Mouse (Mus musculus): ENCODE data around the gene AL732309.1. TPM values are rescaled to one million over a fixed set of nuclear protein-coding genes. Genes with fewer than 3 reads are reported as not detected.

AL732309.1 gene
- 4.4 and 6.0 TPM in 2 replicates for polyA plus RNA-seq (2015; fragmentation: Nextera tagmentation; extraction: Ambion mirVana)

DNA sequence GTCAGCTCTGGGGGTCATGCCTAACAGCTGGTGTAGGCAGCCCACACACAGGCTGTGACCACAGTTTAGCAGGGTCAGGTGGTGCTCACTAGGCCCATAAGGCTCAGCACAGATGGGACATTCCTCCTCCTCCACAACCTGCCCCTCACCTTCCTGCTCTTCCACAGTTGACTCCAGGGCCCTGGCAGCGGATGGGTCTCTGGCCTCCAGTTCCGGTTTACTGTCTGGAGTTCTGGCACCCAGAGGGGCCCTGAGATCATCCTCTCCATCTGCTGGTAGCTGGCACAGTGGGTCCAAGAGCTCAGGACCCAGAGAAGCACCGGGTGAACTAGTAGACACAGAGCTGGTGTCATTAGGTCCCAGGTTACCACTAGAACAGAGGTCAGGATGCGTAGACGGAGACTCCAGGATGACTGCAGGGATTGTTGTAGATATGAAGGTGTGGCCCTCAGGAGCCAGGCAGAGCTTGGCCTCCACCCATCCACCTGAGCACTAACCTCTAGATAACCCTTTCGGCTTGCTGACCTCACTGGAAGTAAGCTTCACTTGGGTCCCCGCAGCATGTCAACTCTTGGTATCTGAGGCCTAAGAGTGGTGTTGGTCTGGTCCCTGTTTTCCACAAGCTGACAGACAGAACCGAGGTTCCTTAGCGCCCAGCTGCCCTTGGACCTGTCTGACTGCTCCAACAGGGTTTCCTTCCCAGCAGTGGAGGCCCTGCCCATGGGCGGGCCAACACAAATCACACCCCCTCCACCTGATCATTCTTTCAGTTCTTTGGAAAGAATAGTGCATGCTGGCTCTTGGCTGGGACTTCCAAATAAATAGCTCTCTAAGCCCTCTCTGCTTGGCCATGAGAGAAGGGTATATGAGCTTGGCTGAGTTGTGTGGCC lies at the start of gene AL732309.1:
TSS of gene AL732309.1 (minus strand) at position 681 of the 890 bp plus-strand sequence.
- Histone ChIP-seq H3K4me2 (replicated peaks) (no peak within 1 kb of the TSS), H3K4me3 (no peak within 1 kb of the TSS), H3K36me3 (peaks cover 61% of the 10 kb centered on the region), H3K27ac (no peak within 1 kb of the TSS), H3K27me3 (peaks cover 31% of the 10 kb centered on the region), H3K9ac (no peak within 1 kb of the TSS), H3K9me3 (no peaks in the 10 kb centered on the region), H3K4me1 (peaks cover 13% of the 10 kb centered on the region)
- no peak for ATAC-seq (ENCODE audit: low FRiP score, low read depth)
- WGBS: 89% methylated on average over 10 of the region's 10 CpGs

DNA sequence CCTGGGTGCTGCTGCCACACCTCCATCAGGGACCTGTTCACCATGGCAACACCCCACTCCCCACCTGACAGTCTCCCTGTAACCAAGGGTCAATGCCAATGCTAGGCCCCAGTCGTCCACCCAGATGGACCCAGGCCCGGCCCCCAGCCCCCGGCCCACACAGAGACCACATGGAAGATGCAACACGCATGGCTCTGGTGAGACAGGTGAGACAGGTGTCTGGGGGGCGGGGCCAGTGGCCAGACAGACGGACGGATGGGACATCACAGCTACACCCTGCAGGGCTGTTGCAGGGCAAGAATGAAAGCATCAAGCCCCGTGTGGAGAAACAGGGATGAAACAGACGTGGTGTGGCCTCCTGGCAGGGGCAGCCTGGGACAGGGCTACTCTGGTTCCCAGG lies 47.0 kb upstream of the AL732309.1 start:
- Histone ChIP-seq H3K4me1 (peaks cover 24% of the 10 kb centered on the region), H3K4me2 (replicated peaks) (no peak overlapping the region), H3K9ac (no peak overlapping the region), H3K36me3 (no peaks in the 10 kb centered on the region), H3K27me3 (peaks cover 95% of the 10 kb centered on the region), H3K27ac (no peak overlapping the region), H3K4me3 (no peak overlapping the region), H3K9me3 (no peaks in the 10 kb centered on the region)
- ATAC-seq (ENCODE audit: low FRiP score, low read depth): no peak
- 72% methylated on average over 9 of the region's 9 CpGs for WGBS

- 0% methylated on average over 1 of the region's 1 CpGs for WGBS
- no peak for ATAC-seq (ENCODE audit: low FRiP score, low read depth)
- H3K4me2 ChIP-seq (replicated peaks): peak overlapping the region; percentile 59
Measured at GRCm38 (mm10) chr2:25292856-25293255, 46.2 kb upstream of the AL732309.1 start.

DNA sequence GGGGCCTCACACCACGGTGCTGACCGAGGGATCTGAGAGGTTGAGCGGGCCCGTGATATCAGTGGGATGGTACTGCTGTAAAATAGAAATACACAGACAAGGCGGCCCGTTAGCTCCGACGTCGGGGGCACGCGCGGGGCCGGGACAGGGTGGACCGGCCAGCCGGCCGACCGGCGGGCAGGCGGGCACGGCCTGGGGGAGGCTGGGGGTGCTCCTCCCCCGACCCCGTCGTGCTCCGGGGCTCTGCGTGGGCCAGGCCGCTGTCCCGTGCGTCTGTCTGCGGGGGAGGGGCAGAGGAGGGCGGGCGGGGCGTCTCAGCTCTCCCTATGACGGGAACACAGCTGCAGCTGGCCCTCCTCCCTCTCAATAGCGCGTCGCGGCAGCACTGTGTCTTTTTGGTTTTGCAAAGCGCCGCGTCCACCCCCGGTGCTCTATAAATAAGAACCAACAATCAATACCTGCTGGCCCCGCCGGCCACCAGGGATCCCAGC lies 45.4 kb upstream of the AL732309.1 start:
- Histone ChIP-seq H3K4me2 (replicated peaks) (peak overlapping the region; percentile 59), H3K9me3 (no peaks in the 10 kb centered on the region), H3K36me3 (no peaks in the 10 kb centered on the region), H3K27me3 (peaks cover 100% of the 10 kb centered on the region), H3K4me1 (peaks cover 24% of the 10 kb centered on the region), H3K4me3 (peak overlapping the region; percentile 33), H3K9ac (peak overlapping the region; percentile 48; the same call in 1 of the 2 replicates), H3K27ac (no peak overlapping the region)
- 9% methylated on average over 37 of the region's 43 CpGs for WGBS
- ATAC-seq (ENCODE audit: low FRiP score, low read depth): peak; percentile 42; the same call in 1 of the 2 replicates

More at GRCm38 (mm10) chr2:25292856-25293255, 46.2 kb upstream of the AL732309.1 start:
- Histone ChIP-seq H3K4me1 (peaks cover 24% of the 10 kb centered on the region), H3K4me3 (no peak overlapping the region; the same call in 1 of the 2 replicates), H3K27me3 (peaks cover 99% of the 10 kb centered on the region), H3K9ac (0 out of 2 replicates have a peak overlapping the region, but pooled peaks have one; percentile 13), H3K27ac (no peak overlapping the region), H3K36me3 (no peaks in the 10 kb centered on the region), H3K9me3 (no peaks in the 10 kb centered on the region)

- Histone ChIP-seq H3K4me1 (peaks cover 24% of the 10 kb centered on the region), H3K9me3 (no peaks in the 10 kb centered on the region), H3K36me3 (peaks cover 1% of the 10 kb centered on the region), H3K4me3 (peak overlapping the region; percentile 33), H3K4me2 (replicated peaks) (peak overlapping the region; percentile 59), H3K9ac (no peak overlapping the region), H3K27me3 (peaks cover 100% of the 10 kb centered on the region), H3K27ac (no peak overlapping the region)
- WGBS: 7% methylated on average over 32 of the region's 32 CpGs
- no peak for ATAC-seq (ENCODE audit: low FRiP score, low read depth)
Measured at GRCm38 (mm10) chr2:25291184-25292053, 44.8 kb upstream of the AL732309.1 start.

GRCm38 (mm10) chr2:25290816-25291130 lies 44.1 kb upstream of the AL732309.1 start:
- Histone ChIP-seq H3K4me3 (peak overlapping the region; percentile 24), H3K4me1 (peaks cover 24% of the 10 kb centered on the region), H3K27ac (no peak overlapping the region), H3K36me3 (peaks cover 8% of the 10 kb centered on the region), H3K9ac (no peak overlapping the region), H3K27me3 (peaks cover 100% of the 10 kb centered on the region), H3K9me3 (no peaks in the 10 kb centered on the region), H3K4me2 (replicated peaks) (peak overlapping the region; percentile 47)
- WGBS: 1% methylated on average over 18 of the region's 18 CpGs
- no peak for ATAC-seq (ENCODE audit: low FRiP score, low read depth)

GRCm38 (mm10) chr2:25290101-25290815 lies 43.6 kb upstream of the AL732309.1 start:
- Histone ChIP-seq H3K9me3 (no peaks in the 10 kb centered on the region), H3K4me2 (replicated peaks) (peak overlapping the region; percentile 47), H3K27me3 (peaks cover 95% of the 10 kb centered on the region), H3K9ac (no peak overlapping the region), H3K4me1 (peaks cover 24% of the 10 kb centered on the region), H3K27ac (no peak overlapping the region), H3K36me3 (peaks cover 13% of the 10 kb centered on the region), H3K4me3 (peak overlapping the region; percentile 24)
- ATAC-seq (ENCODE audit: low FRiP score, low read depth): no peak
- WGBS: 2% methylated on average over 54 of the region's 54 CpGs

DNA sequence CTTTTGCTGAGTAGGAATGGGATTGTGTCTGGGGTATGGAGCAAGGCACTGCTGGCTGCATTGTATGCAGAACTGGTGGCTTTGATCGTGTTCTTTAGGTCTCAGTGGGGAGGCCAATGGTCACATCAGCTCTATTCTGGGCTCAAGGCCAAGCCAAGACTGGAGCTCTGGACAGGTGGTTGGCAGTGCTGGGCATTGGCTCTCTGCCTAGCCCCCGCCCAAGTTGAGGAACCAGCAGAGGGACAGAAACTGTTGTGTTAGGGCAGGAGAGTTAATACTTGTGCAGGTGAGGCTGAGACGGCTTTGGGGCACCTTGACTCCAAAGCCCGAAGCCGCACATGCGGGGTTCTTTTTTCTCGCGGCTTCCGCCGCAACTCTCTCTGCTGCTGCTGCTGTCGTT lies 43.0 kb upstream of the AL732309.1 start, which contains the start of gene Lrrc26:
TSS of gene Lrrc26 (plus strand) at position 265 of the 400 bp plus-strand sequence.
- H3K4me1 ChIP-seq: peaks cover 24% of the 10 kb centered on the region
- 11% methylated on average over 11 of the region's 11 CpGs for WGBS

GRCm38 (mm10) chr2:25288734-25289345 lies 42.2 kb upstream of the AL732309.1 start:
- Histone ChIP-seq H3K4me2 (replicated peaks) (no peak overlapping the region), H3K4me1 (peaks cover 24% of the 10 kb centered on the region), H3K36me3 (peaks cover 27% of the 10 kb centered on the region), H3K27ac (no peak overlapping the region), H3K9me3 (no peaks in the 10 kb centered on the region), H3K27me3 (peaks cover 80% of the 10 kb centered on the region), H3K4me3 (no peak overlapping the region), H3K9ac (no peak overlapping the region)
- 84% methylated on average over 7 of the region's 7 CpGs for WGBS
- ATAC-seq (ENCODE audit: low FRiP score, low read depth): no peak

More for the DNA sequence above, 43.0 kb upstream of the AL732309.1 start, which contains the start of gene Lrrc26:
- no peak for ATAC-seq (ENCODE audit: low FRiP score, low read depth)
- H3K27ac ChIP-seq: no peak within 1 kb of the TSS
- peaks cover 19% of the 10 kb centered on the region for H3K36me3 ChIP-seq
- peaks cover 88% of the 10 kb centered on the region for H3K27me3 ChIP-seq
- H3K9me3 ChIP-seq: no peaks in the 10 kb centered on the region
- peak within 1 kb of the TSS; percentile 24 for H3K4me3 ChIP-seq
- H3K9ac ChIP-seq: no peak within 1 kb of the TSS
- H3K4me2 ChIP-seq (replicated peaks): peak within 1 kb of the TSS; percentile 47

- H3K4me3 ChIP-seq: no peak within 1 kb of the TSS
- H3K36me3 ChIP-seq: peaks cover 35% of the 10 kb centered on the region
- H3K9ac ChIP-seq: no peak within 1 kb of the TSS
- H3K27ac ChIP-seq: no peak within 1 kb of the TSS
- H3K4me1 ChIP-seq: peaks cover 24% of the 10 kb centered on the region
- H3K27me3 ChIP-seq: peaks cover 73% of the 10 kb centered on the region
- H3K9me3 ChIP-seq: no peaks in the 10 kb centered on the region
- WGBS: 88% methylated on average over 6 of the region's 6 CpGs
- H3K4me2 ChIP-seq (replicated peaks): no peak within 1 kb of the TSS
- no peak for ATAC-seq (ENCODE audit: low FRiP score, low read depth)
Measured at GRCm38 (mm10) chr2:25287927-25288649, 41.4 kb upstream of the AL732309.1 start, which contains the start of gene Tmem210. TSS of gene Tmem210 (plus strand) at chr2:25288145.

All from limb, embryonic 13.5 days (tissue).